Mouse (Mus musculus): Measurements from ENCODE around the gene Glyat. TPM values are rescaled to one million over a fixed set of nuclear protein-coding genes. Genes with fewer than 3 reads are reported as not detected.
A peak's percentile ranks its signal among the peaks of the same experiment; 100 is the strongest.

Gene Glyat
- 0.08 TPM for polyA plus RNA-seq (2012; fragmentation: generic; extraction: Trizol)
- long read RNA-seq, experiment 1: 0 reads
- long read RNA-seq, experiment 2, partial matches to known transcripts: 0 of 1 reads
- long read RNA-seq, experiment 2, other reads (novel, unspliced or antisense): 0 of 1 reads

DNA sequence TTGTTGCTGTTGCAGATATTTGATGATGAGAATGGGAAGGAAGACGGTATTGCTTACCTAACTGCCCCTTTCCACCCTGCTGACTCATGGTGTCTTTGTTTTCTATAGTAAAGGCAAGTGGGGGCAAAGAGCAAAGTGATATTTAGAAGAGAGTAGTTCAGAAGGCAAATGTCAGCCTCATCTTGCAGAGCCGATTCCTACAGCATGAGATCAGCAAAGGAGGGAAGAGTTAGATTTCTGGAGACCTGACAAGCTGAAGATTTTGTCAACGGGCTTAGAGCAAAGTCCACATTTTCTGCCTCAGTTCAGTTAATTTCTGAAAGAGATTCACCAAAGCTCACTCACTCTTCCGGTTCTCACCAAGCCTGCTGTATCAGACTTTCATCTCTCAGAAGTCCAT lies at the start of gene Glyat:
Gene Glyat, plus strand, starts transcription at position 133 of the 400 bp plus-strand sequence.
- H3K79me3 ChIP-seq (ENCODE audit: low read depth): no peaks in the 10 kb centered on the region
- no peak for TF ChIP-seq USF1 (IDR thresholded peaks at IDR 0.05; ENCODE audit: low read depth)
- TF ChIP-seq CTCF (IDR thresholded peaks at IDR 0.05; ENCODE audit: control insufficient read depth, insufficient read depth, insufficient read length): no peak
- TF ChIP-seq CEBPB (IDR thresholded peaks at IDR 0.05; ENCODE audit: low read depth): no peak
- no peak for TF ChIP-seq MAX (IDR thresholded peaks at IDR 0.05)
- no peak for TF ChIP-seq MYOD1 (IDR thresholded peaks at IDR 0.05; ENCODE audit: control insufficient read depth, insufficient read length, low read depth)
- TF ChIP-seq MYOG (IDR thresholded peaks at IDR 0.05; ENCODE audit: control insufficient read depth, extremely low read depth, insufficient read length): no peak
- no peak for TF ChIP-seq FOSL1 (IDR thresholded peaks at IDR 0.05; ENCODE audit: insufficient read depth, low read length, poor library complexity, severe bottlenecking)
- H3ac ChIP-seq (ENCODE audit: control insufficient read depth, insufficient read length, low read depth): no peak within 1 kb of the TSS
- H3K36me3 ChIP-seq (ENCODE audit: control insufficient read depth, insufficient read depth): no peaks in the 10 kb centered on the region
- H3K79me2 ChIP-seq (ENCODE audit: control insufficient read depth, insufficient read depth): no peaks in the 10 kb centered on the region
- H3K4me3 ChIP-seq (ENCODE audit: insufficient read depth, poor library complexity, severe bottlenecking): no peak within 1 kb of the TSS
- no peaks in the 10 kb centered on the region for H3K27me3 ChIP-seq (ENCODE audit: control insufficient read depth, insufficient read depth, insufficient read length)

- peaks cover 62% of the 10 kb centered on the region for H3K79me2 ChIP-seq (ENCODE audit: control insufficient read depth, insufficient read depth)
- TF ChIP-seq CTCF (IDR thresholded peaks at IDR 0.05; ENCODE audit: control insufficient read depth, insufficient read depth, insufficient read length) (no peak), CEBPB (IDR thresholded peaks at IDR 0.05; ENCODE audit: low read depth) (no peak), USF1 (IDR thresholded peaks at IDR 0.05; ENCODE audit: low read depth) (no peak), MAX (IDR thresholded peaks at IDR 0.05) (no peak), FOSL1 (IDR thresholded peaks at IDR 0.05; ENCODE audit: insufficient read depth, low read length, poor library complexity, severe bottlenecking) (no peak), MYOD1 (IDR thresholded peaks at IDR 0.05; ENCODE audit: control insufficient read depth, insufficient read length, low read depth) (no peak), MYOG (IDR thresholded peaks at IDR 0.05; ENCODE audit: control insufficient read depth, extremely low read depth, insufficient read length) (no peak)
- peaks cover 39% of the 10 kb centered on the region for H3K79me3 ChIP-seq (ENCODE audit: low read depth)
- H3K4me3 ChIP-seq (ENCODE audit: insufficient read depth, poor library complexity, severe bottlenecking): no peak overlapping the region
- H3ac ChIP-seq (ENCODE audit: control insufficient read depth, insufficient read length, low read depth): no peak overlapping the region
- H3K27me3 ChIP-seq (ENCODE audit: control insufficient read depth, insufficient read depth, insufficient read length): no peaks in the 10 kb centered on the region
- peaks cover 67% of the 10 kb centered on the region for H3K36me3 ChIP-seq (ENCODE audit: control insufficient read depth, insufficient read depth)
These were observed 47.8 kb upstream of the Glyat start for GRCm38 (mm10) chr19:12585310-12585709.

DNA sequence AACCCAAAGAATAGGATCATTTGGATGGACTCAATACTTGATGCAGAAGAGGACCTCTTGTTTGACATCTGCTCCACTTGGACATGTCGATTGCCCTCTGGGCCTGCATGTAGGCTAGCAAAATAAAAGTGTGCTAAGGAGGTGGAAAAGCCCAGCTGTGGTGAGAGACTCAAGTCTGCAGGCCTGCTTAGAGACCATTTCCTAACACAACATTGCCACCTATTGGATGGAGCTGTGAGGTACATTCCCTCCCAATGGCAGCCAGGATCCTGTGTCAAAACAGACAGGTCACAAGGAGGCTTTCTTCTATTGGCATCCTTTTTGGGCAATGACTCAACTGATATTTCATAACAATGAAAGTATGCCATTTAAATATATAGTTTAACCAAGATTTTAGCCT lies 41.2 kb upstream of the Glyat start:
- TF ChIP-seq FOSL1 (IDR thresholded peaks at IDR 0.05; ENCODE audit: insufficient read depth, low read length, poor library complexity, severe bottlenecking): no peak
- peak; percentile 80 for TF ChIP-seq CTCF (IDR thresholded peaks at IDR 0.05; ENCODE audit: control insufficient read depth, insufficient read depth, insufficient read length)

GRCm38 (mm10) chr19:12595135-12595529 lies 38.0 kb upstream of the Glyat start:
- H3ac ChIP-seq (ENCODE audit: control insufficient read depth, insufficient read length, low read depth): no peak overlapping the region
- peaks cover 10% of the 10 kb centered on the region for H3K36me3 ChIP-seq (ENCODE audit: control insufficient read depth, insufficient read depth)
- H3K27me3 ChIP-seq (ENCODE audit: control insufficient read depth, insufficient read depth, insufficient read length): no peaks in the 10 kb centered on the region
- TF ChIP-seq CEBPB (IDR thresholded peaks at IDR 0.05; ENCODE audit: low read depth) (no peak), CTCF (IDR thresholded peaks at IDR 0.05; ENCODE audit: control insufficient read depth, insufficient read depth, insufficient read length) (no peak), MYOG (IDR thresholded peaks at IDR 0.05; ENCODE audit: control insufficient read depth, extremely low read depth, insufficient read length) (no peak), MYOD1 (IDR thresholded peaks at IDR 0.05; ENCODE audit: control insufficient read depth, insufficient read length, low read depth) (no peak), FOSL1 (IDR thresholded peaks at IDR 0.05; ENCODE audit: insufficient read depth, low read length, poor library complexity, severe bottlenecking) (no peak), USF1 (IDR thresholded peaks at IDR 0.05; ENCODE audit: low read depth) (no peak), MAX (IDR thresholded peaks at IDR 0.05) (no peak)
- H3K79me2 ChIP-seq (ENCODE audit: control insufficient read depth, insufficient read depth): no peaks in the 10 kb centered on the region
- H3K4me3 ChIP-seq (ENCODE audit: insufficient read depth, poor library complexity, severe bottlenecking): no peak overlapping the region
- no peaks in the 10 kb centered on the region for H3K79me3 ChIP-seq (ENCODE audit: low read depth)

More for the DNA sequence above, 41.2 kb upstream of the Glyat start:
- Histone ChIP-seq H3K36me3 (ENCODE audit: control insufficient read depth, insufficient read depth) (peaks cover 32% of the 10 kb centered on the region), H3ac (ENCODE audit: control insufficient read depth, insufficient read length, low read depth) (no peak overlapping the region), H3K4me3 (ENCODE audit: insufficient read depth, poor library complexity, severe bottlenecking) (no peak overlapping the region), H3K27me3 (ENCODE audit: control insufficient read depth, insufficient read depth, insufficient read length) (no peaks in the 10 kb centered on the region), H3K79me2 (ENCODE audit: control insufficient read depth, insufficient read depth) (peaks cover 5% of the 10 kb centered on the region), H3K79me3 (ENCODE audit: low read depth) (no peaks in the 10 kb centered on the region)

- TF ChIP-seq MAX (IDR thresholded peaks at IDR 0.05) (no peak), MYOD1 (IDR thresholded peaks at IDR 0.05; ENCODE audit: control insufficient read depth, insufficient read length, low read depth) (no peak), CEBPB (IDR thresholded peaks at IDR 0.05; ENCODE audit: low read depth) (peak; percentile 2), CTCF (IDR thresholded peaks at IDR 0.05; ENCODE audit: control insufficient read depth, insufficient read depth, insufficient read length) (peak; percentile 33)
- H3K79me2 ChIP-seq (ENCODE audit: control insufficient read depth, insufficient read depth): no peaks in the 10 kb centered on the region
- H3K36me3 ChIP-seq (ENCODE audit: control insufficient read depth, insufficient read depth): peaks cover 10% of the 10 kb centered on the region
- H3K79me3 ChIP-seq (ENCODE audit: low read depth): no peaks in the 10 kb centered on the region
- peak overlapping the region; percentile 25 for H3K4me3 ChIP-seq (ENCODE audit: insufficient read depth, poor library complexity, severe bottlenecking)
- H3K27me3 ChIP-seq (ENCODE audit: control insufficient read depth, insufficient read depth, insufficient read length): no peaks in the 10 kb centered on the region
- H3ac ChIP-seq (ENCODE audit: control insufficient read depth, insufficient read length, low read depth): peak overlapping the region; percentile 33
These were observed 37.4 kb upstream of the Glyat start for GRCm38 (mm10) chr19:12595530-12596289.

All from C2C12 (cell line).